Mouse (Mus musculus): ENCODE results near the gene Ugp2. TPM values are rescaled to one million over a fixed set of nuclear protein-coding genes. Genes with fewer than 3 reads are reported as not detected.
"Not testable (repeated sequence)": the region's sequence is repeated elsewhere in the genome, so short reads cannot be mapped to it uniquely, and the experiment has no call there.

Gene Ugp2
- polyA plus RNA-seq, 1 experiment from 2014 or later = 88.1 TPM

- DNase-seq (no peak), ATAC-seq (no peak)
- TF ChIP-seq CTCF (IDR thresholded peaks at IDR 0.05; ENCODE audit: low read depth) = peak; percentile 70
- TF ChIP-seq EP300 (IDR thresholded peaks at IDR 0.05; ENCODE audit: low read depth) = no peak
- Histone ChIP-seq H3K4me1 (ENCODE audit: insufficient read depth) (no peaks in the 10 kb centered on the region), H3K4me2 (ENCODE audit: low read depth, low read length) (no peak overlapping the region), H3K27ac (ENCODE audit: low read depth) (no peak overlapping the region), H3K9ac (replicated peaks) (no peak overlapping the region), H3K27me3 (ENCODE audit: insufficient read depth, low read length) (no peaks in the 10 kb centered on the region), H3K36me3 (replicated peaks; ENCODE audit: insufficient read depth, low read length) (peaks cover 44% of the 10 kb centered on the region), H3K9me3 (ENCODE audit: low read length) (no peaks in the 10 kb centered on the region), H3K4me3 (ENCODE audit: low read depth, low read length) (no peak overlapping the region)
- WGBS (ENCODE audit: insufficient replicate concordance) = 67% methylated on average over 5 of the region's 5 CpGs
These were observed 62.9 kb downstream of the Ugp2 start for GRCm38 (mm10) chr11:21308119-21308518.

GRCm38 (mm10) chr11:21307078-21307668 lies 63.8 kb downstream of the Ugp2 start:
- no peak overlapping the region for H3K9ac ChIP-seq (replicated peaks)
- no peaks in the 10 kb centered on the region for H3K27me3 ChIP-seq (ENCODE audit: insufficient read depth, low read length)
- no peaks in the 10 kb centered on the region for H3K9me3 ChIP-seq (ENCODE audit: low read length)
- H3K27ac ChIP-seq (ENCODE audit: low read depth) = no peak overlapping the region
- TF ChIP-seq EP300 (IDR thresholded peaks at IDR 0.05; ENCODE audit: low read depth) = no peak
- no peak for TF ChIP-seq CTCF (IDR thresholded peaks at IDR 0.05; ENCODE audit: low read depth)
- DNase-seq (no peak), ATAC-seq (no peak)
- WGBS (ENCODE audit: insufficient replicate concordance) = 72% methylated on average over 5 of the region's 5 CpGs
- H3K4me3 ChIP-seq (ENCODE audit: low read depth, low read length) = no peak overlapping the region
- peaks cover 39% of the 10 kb centered on the region for H3K36me3 ChIP-seq (replicated peaks; ENCODE audit: insufficient read depth, low read length)
- H3K4me1 ChIP-seq (ENCODE audit: insufficient read depth) = no peaks in the 10 kb centered on the region
- no peak overlapping the region for H3K4me2 ChIP-seq (ENCODE audit: low read depth, low read length)

- Histone ChIP-seq H3K27ac (ENCODE audit: low read depth) (no peak overlapping the region), H3K9me3 (ENCODE audit: low read length) (no peaks in the 10 kb centered on the region), H3K4me2 (ENCODE audit: low read depth, low read length) (no peak overlapping the region), H3K9ac (replicated peaks) (no peak overlapping the region), H3K36me3 (replicated peaks; ENCODE audit: insufficient read depth, low read length) (peaks cover 35% of the 10 kb centered on the region), H3K27me3 (ENCODE audit: insufficient read depth, low read length) (no peaks in the 10 kb centered on the region), H3K4me1 (ENCODE audit: insufficient read depth) (no peaks in the 10 kb centered on the region), H3K4me3 (ENCODE audit: low read depth, low read length) (no peak overlapping the region)
- ATAC-seq (no peak), DNase-seq (no peak)
- WGBS (ENCODE audit: insufficient replicate concordance) = 82% methylated on average over 3 of the region's 3 CpGs
- TF ChIP-seq CTCF (IDR thresholded peaks at IDR 0.05; ENCODE audit: low read depth) = no peak
- no peak for TF ChIP-seq EP300 (IDR thresholded peaks at IDR 0.05; ENCODE audit: low read depth)
These were observed 67.4 kb downstream of the Ugp2 start for GRCm38 (mm10) chr11:21303619-21304018.

GRCm38 (mm10) chr11:21295486-21295885 lies 75.5 kb downstream of the Ugp2 start:
- H3K4me1 ChIP-seq (ENCODE audit: insufficient read depth) = no peaks in the 10 kb centered on the region
- no peak overlapping the region for H3K4me2 ChIP-seq (ENCODE audit: low read depth, low read length)
- no peak overlapping the region for H3K4me3 ChIP-seq (ENCODE audit: low read depth, low read length)
- no peak for ATAC-seq
- DNase-seq = no peak
- TF ChIP-seq CTCF (IDR thresholded peaks at IDR 0.05; ENCODE audit: low read depth) = no peak
- TF ChIP-seq EP300 (IDR thresholded peaks at IDR 0.05; ENCODE audit: low read depth) = no peak
- no peaks in the 10 kb centered on the region for H3K9me3 ChIP-seq (ENCODE audit: low read length)
- H3K36me3 ChIP-seq (replicated peaks; ENCODE audit: insufficient read depth, low read length) = peaks cover 18% of the 10 kb centered on the region
- 78% methylated on average over 5 of the region's 5 CpGs for WGBS (ENCODE audit: insufficient replicate concordance)
- H3K9ac ChIP-seq (replicated peaks) = no peak overlapping the region
- no peak overlapping the region for H3K27ac ChIP-seq (ENCODE audit: low read depth)
- H3K27me3 ChIP-seq (ENCODE audit: insufficient read depth, low read length) = no peaks in the 10 kb centered on the region

GRCm38 (mm10) chr11:21288153-21288552 lies 82.8 kb downstream of the Ugp2 start:
- H3K4me3 ChIP-seq (ENCODE audit: low read depth, low read length); H3K4me2 ChIP-seq (ENCODE audit: low read depth, low read length); H3K4me1 ChIP-seq (ENCODE audit: insufficient read depth); H3K27ac ChIP-seq (ENCODE audit: low read depth); H3K36me3 ChIP-seq (replicated peaks; ENCODE audit: insufficient read depth, low read length); ATAC-seq; H3K9me3 ChIP-seq (ENCODE audit: low read length); H3K27me3 ChIP-seq (ENCODE audit: insufficient read depth, low read length); H3K9ac ChIP-seq (replicated peaks); DNase-seq: not testable (repeated sequence)
- peak; percentile 37 for TF ChIP-seq CTCF (IDR thresholded peaks at IDR 0.05; ENCODE audit: low read depth)
- 86% methylated on average over 2 of the region's 2 CpGs for WGBS (ENCODE audit: insufficient replicate concordance)

GRCm38 (mm10) chr11:21286391-21286790 lies 84.6 kb downstream of the Ugp2 start:
- no peak for TF ChIP-seq EP300 (IDR thresholded peaks at IDR 0.05; ENCODE audit: low read depth)
- no peaks in the 10 kb centered on the region for H3K27me3 ChIP-seq (ENCODE audit: insufficient read depth, low read length)
- H3K4me2 ChIP-seq (ENCODE audit: low read depth, low read length) = no peak overlapping the region
- H3K4me3 ChIP-seq (ENCODE audit: low read depth, low read length) = no peak overlapping the region
- DNase-seq = no peak
- peaks cover 5% of the 10 kb centered on the region; the same call in 1 of the 2 replicates for H3K36me3 ChIP-seq (replicated peaks; ENCODE audit: insufficient read depth, low read length)
- no peaks in the 10 kb centered on the region for H3K4me1 ChIP-seq (ENCODE audit: insufficient read depth)
- no peak for ATAC-seq
- H3K27ac ChIP-seq (ENCODE audit: low read depth) = no peak overlapping the region
- no peaks in the 10 kb centered on the region for H3K9me3 ChIP-seq (ENCODE audit: low read length)
- no peak overlapping the region for H3K9ac ChIP-seq (replicated peaks)
- WGBS (ENCODE audit: insufficient replicate concordance) = 58% methylated on average over 3 of the region's 3 CpGs

- Histone ChIP-seq H3K36me3 (replicated peaks; ENCODE audit: insufficient read depth, low read length) (peaks cover 28% of the 10 kb centered on the region), H3K4me2 (ENCODE audit: low read depth, low read length) (no peak overlapping the region), H3K27me3 (ENCODE audit: insufficient read depth, low read length) (no peaks in the 10 kb centered on the region), H3K4me1 (ENCODE audit: insufficient read depth) (no peaks in the 10 kb centered on the region), H3K9ac (replicated peaks) (no peak overlapping the region), H3K4me3 (ENCODE audit: low read depth, low read length) (no peak overlapping the region), H3K27ac (ENCODE audit: low read depth) (no peak overlapping the region), H3K9me3 (ENCODE audit: low read length) (no peaks in the 10 kb centered on the region)
- ATAC-seq (no peak), DNase-seq (no peak)
- no peak for TF ChIP-seq CTCF (IDR thresholded peaks at IDR 0.05; ENCODE audit: low read depth)
- 81% methylated on average over 2 of the region's 2 CpGs for WGBS (ENCODE audit: insufficient replicate concordance)
These were observed 94.8 kb downstream of the Ugp2 start for GRCm38 (mm10) chr11:21276151-21276550.

MicroRNA genes within 50 kb of the gene (microRNA counts, 519-probe panel; counts per million panel counts)
- microRNA mmu-miR-1933-3p (not detected), microRNA mmu-miR-1933-5p (not detected)

Small RNA genes lying within 50 kb of the gene (microRNA-seq; reads per million reads assigned to microRNA genes)
- 3.2 reads per million for gene Mir1933

Other genes with a start within 250 kb of the Ugp2 start
- gene Vps54, start 131.9 kb downstream of the Ugp2 start, polyA plus RNA-seq (2015; fragmentation: Nextera tagmentation; extraction: Ambion mirVana) = 4.3 and 4.9 TPM in 2 replicates
- gene Wdpcp, start 201.0 kb upstream of the Ugp2 start, polyA plus RNA-seq (2015; fragmentation: Nextera tagmentation; extraction: Ambion mirVana) = 0.60 and 0.64 TPM in 2 replicates
- gene Mdh1, start 201.2 kb upstream of the Ugp2 start, polyA plus RNA-seq (2015; fragmentation: Nextera tagmentation; extraction: Ambion mirVana) = 466 and 478 TPM in 2 replicates